Mouse (Mus musculus) midbrain, embryonic 10.5 days (tissue): ENCODE results near the gene Sh3tc1. TPM values are rescaled to one million over a fixed set of nuclear protein-coding genes. Genes with fewer than 3 reads are reported as not detected.
A peak's percentile ranks its signal among the peaks of the same experiment; 100 is the strongest.

ENCODE experiments used
- DNase-seq: peaks from one replicate; pipeline ENCODE4 v3.0.0-alpha.2; 2017; ENCODE audit warnings: low spot score
- H3K27ac ChIP-seq: fragments of 300-500 bp; sonication (generic); replicated peaks from 2 replicates; pipeline ENCODE4 v1.5.1; 2016; ENCODE audit warnings: mild to moderate bottlenecking
- H3K27me3 ChIP-seq: fragments of 300-500 bp; sonication (generic); 2 replicates; pipeline ENCODE4 v1.6.1; 2016; ENCODE audit warnings: low read depth, mild to moderate bottlenecking; ENCODE audit not compliant: poor library complexity, severe bottlenecking
- H3K36me3 ChIP-seq: fragments of 300-500 bp; sonication (generic); 2 replicates; pipeline ENCODE4 v1.6.1; 2016; ENCODE audit warnings: mild to moderate bottlenecking, moderate library complexity
- H3K4me1 ChIP-seq: fragments of 300-500 bp; sonication (generic); 2 replicates; pipeline ENCODE4 v1.6.1; 2016
- H3K4me3 ChIP-seq: fragments of 300-500 bp; sonication (generic); 2 replicates; pipeline ENCODE4 v1.5.1; 2016; ENCODE audit warnings: mild to moderate bottlenecking, moderate library complexity
- H3K9me3 ChIP-seq: fragments of 300-500 bp; sonication (generic); replicated peaks from 2 replicates; pipeline ENCODE4 v1.6.1; 2016; ENCODE audit warnings: mild to moderate bottlenecking
- WGBS: fragments of 180-500 bp; shearing (Covaris S2); methylation state at CpG from one replicate; pipeline ENCODE4 v1.1.7; 2016; 5-methylcytosine and 5-hydroxymethylcytosine counted together
- polyA plus RNA-seq: library from polyadenylated mRNA; unstranded; fragments of >200 nt; fragmentation: Nextera tagmentation; extraction: Ambion mirVana; gene quantifications from 2 replicates; pipeline ENCODE4 v1.2.1, GENCODE M21; 2016

Gene Sh3tc1
- polyA plus RNA-seq, 1 experiment from 2014 or later = 3.8 TPM

- Histone ChIP-seq H3K4me3 (no peak overlapping the region), H3K9me3 (no peaks in the 10 kb centered on the region), H3K27me3 (no peaks in the 10 kb centered on the region), H3K4me1 (peaks cover 30% of the 10 kb centered on the region), H3K36me3 (no peaks in the 10 kb centered on the region), H3K27ac (no peak overlapping the region)
- no peak for DNase-seq
- 91% methylated on average over 2 of the region's 2 CpGs for WGBS
Measured at GRCm38 (mm10) chr5:35688851-35689250, 50.9 kb downstream of the Sh3tc1 start.

DNA sequence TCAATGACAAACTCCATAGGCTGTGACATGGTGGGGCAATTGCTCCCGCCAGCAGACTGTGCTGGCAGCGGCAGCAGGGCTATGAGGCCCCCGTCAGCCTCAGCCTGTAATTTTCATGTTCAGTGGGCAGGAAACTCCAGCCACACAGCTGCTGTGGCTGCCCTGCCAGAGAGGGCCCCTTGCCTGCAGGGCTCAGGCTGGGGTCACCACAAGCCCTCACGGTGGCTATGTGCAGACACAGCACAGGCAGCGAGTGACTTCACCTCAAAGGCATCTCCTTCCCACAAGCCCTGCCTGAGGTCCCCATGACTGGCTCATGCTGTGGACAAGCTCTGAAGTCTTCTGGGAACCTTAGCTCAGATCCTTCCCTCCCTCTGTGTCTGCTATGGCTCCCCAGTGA is 52.7 kb downstream of the Sh3tc1 start:
- H3K9me3 ChIP-seq = no peaks in the 10 kb centered on the region
- WGBS = 79% methylated on average over 5 of the region's 5 CpGs
- H3K27me3 ChIP-seq = no peaks in the 10 kb centered on the region
- no peak overlapping the region for H3K4me3 ChIP-seq
- H3K36me3 ChIP-seq = no peaks in the 10 kb centered on the region
- DNase-seq = no peak
- H3K4me1 ChIP-seq = peaks cover 30% of the 10 kb centered on the region
- peak overlapping the region; percentile 63 for H3K27ac ChIP-seq

DNA sequence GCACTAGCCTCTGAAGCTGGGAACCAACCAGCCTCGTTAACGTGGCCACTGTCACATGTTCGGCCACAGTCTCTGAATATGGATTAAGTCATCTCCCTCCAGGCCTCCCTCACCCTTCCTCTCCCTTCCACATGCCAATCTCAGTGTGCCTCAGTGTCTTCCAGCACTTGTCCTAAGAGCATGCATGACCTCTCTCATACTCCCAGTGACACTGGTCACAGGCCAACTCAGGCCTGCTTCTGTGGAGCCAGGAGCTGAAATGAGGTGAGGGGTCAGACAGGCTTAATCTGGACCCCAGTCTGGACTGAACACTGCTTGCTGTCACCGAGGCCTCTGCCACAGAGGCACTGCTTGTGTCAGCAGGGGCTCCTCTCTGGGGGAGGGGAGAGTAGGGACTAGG is 53.5 kb downstream of the Sh3tc1 start:
- no peak overlapping the region for H3K4me3 ChIP-seq
- no peaks in the 10 kb centered on the region for H3K9me3 ChIP-seq
- H3K27me3 ChIP-seq = peaks cover 5% of the 10 kb centered on the region; the same call in 1 of the 2 replicates
- peaks cover 24% of the 10 kb centered on the region for H3K4me1 ChIP-seq
- DNase-seq = no peak
- H3K36me3 ChIP-seq = no peaks in the 10 kb centered on the region
- 77% methylated on average over 4 of the region's 4 CpGs for WGBS
- H3K27ac ChIP-seq = peak overlapping the region; percentile 63

DNA sequence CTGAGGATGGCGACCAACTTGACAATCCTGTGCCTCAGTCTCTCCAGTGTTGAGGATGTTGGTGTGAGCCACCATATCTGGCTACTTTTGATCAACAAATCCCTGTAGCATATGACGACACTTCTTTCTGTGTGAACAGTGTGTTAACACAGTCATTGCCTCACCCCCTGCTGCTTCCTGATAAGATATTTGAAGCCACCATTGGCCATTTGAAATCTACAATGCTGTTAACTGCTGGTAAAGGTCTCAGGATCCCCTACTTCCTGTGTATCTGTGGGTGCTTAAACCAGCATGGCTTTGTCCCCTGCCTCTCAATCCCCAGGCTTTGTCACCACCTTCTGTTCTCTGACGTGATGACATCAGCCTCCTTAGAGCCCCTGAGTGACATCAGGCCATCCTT is 54.7 kb downstream of the Sh3tc1 start:
- peaks cover 18% of the 10 kb centered on the region for H3K27me3 ChIP-seq
- H3K27ac ChIP-seq = no peak overlapping the region
- no peak overlapping the region for H3K4me3 ChIP-seq
- H3K9me3 ChIP-seq = no peaks in the 10 kb centered on the region
- peaks cover 22% of the 10 kb centered on the region for H3K4me1 ChIP-seq
- DNase-seq = no peak
- H3K36me3 ChIP-seq = no peaks in the 10 kb centered on the region
- WGBS = 71% methylated on average over 3 of the region's 3 CpGs

DNA sequence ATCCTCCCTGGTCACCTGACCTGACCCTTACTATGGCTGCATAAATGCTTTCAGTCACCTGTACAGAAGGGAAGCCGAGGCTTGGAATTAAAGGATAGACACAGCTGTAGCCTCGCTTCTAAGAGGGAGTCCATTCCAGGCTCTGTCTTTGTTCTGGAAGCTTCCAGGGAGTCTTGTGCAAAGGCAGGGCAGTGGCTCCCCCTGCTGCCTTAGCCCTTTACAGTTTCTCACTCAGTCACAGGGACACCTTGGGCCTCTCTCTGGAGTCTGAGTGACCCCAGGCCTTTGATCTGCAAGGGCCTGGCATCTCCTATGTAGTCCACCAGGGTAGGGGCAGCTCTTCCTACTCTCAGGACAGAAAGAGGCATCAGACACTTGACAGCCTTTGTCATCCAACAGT is 58.8 kb downstream of the Sh3tc1 start:
- Histone ChIP-seq H3K36me3 (no peaks in the 10 kb centered on the region), H3K9me3 (no peaks in the 10 kb centered on the region), H3K27me3 (peaks cover 52% of the 10 kb centered on the region), H3K27ac (no peak overlapping the region), H3K4me3 (no peak overlapping the region), H3K4me1 (peaks cover 10% of the 10 kb centered on the region)
- DNase-seq = no peak
- 62% methylated on average over 2 of the region's 2 CpGs for WGBS

- peaks cover 58% of the 10 kb centered on the region for H3K27me3 ChIP-seq
- no peaks in the 10 kb centered on the region for H3K36me3 ChIP-seq
- H3K4me3 ChIP-seq = peak within 1 kb of the TSS; percentile 53
- H3K4me1 ChIP-seq = peaks cover 10% of the 10 kb centered on the region
- no peaks in the 10 kb centered on the region for H3K9me3 ChIP-seq
- H3K27ac ChIP-seq = 0 out of 2 replicates have a peak within 1 kb of the TSS, but pooled peaks have one; percentile 35
- WGBS = 9% methylated on average over 42 of the region's 42 CpGs
- peak; percentile 26 for DNase-seq
Measured at GRCm38 (mm10) chr5:35679256-35680155, 60.3 kb downstream of the Sh3tc1 start, which contains the start of gene Htra3. Gene Htra3 (minus strand): TSS chr5:35679782.

DNA sequence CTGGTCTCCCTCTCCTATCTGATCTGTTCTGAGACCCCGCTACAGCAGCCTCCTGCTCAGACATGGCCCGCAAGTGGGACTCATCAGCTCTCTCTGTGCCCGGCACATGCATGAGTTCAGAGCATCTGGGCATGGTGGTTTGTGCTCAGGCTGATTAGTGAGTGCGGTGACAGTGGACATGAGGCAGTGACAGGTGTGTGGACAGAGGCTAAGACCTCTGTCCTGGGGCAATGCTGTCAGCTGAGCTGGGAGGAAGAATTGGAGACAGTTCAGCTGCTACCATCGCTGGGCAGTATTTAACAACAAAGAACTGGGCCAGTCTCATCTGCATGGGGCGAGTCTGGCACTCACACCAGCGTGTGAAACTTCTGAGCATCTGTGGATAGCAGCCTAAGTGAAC is 62.8 kb downstream of the Sh3tc1 start:
- H3K27ac ChIP-seq = no peak overlapping the region
- H3K4me1 ChIP-seq = peaks cover 26% of the 10 kb centered on the region
- WGBS = 87% methylated on average over 7 of the region's 7 CpGs
- H3K9me3 ChIP-seq = no peaks in the 10 kb centered on the region
- no peak for DNase-seq
- H3K36me3 ChIP-seq = no peaks in the 10 kb centered on the region
- peaks cover 58% of the 10 kb centered on the region for H3K27me3 ChIP-seq
- no peak overlapping the region for H3K4me3 ChIP-seq

- no peak for DNase-seq
- peaks cover 45% of the 10 kb centered on the region for H3K4me1 ChIP-seq
- H3K4me3 ChIP-seq = no peak overlapping the region
- WGBS = 80% methylated on average over 4 of the region's 4 CpGs
- H3K9me3 ChIP-seq = no peaks in the 10 kb centered on the region
- H3K36me3 ChIP-seq = no peaks in the 10 kb centered on the region
- peak overlapping the region; percentile 42; the same call in 1 of the 2 replicates for H3K27ac ChIP-seq
- H3K27me3 ChIP-seq = peaks cover 31% of the 10 kb centered on the region
Measured at GRCm38 (mm10) chr5:35674081-35674555, 65.7 kb downstream of the Sh3tc1 start.

- WGBS = 79% methylated on average over 7 of the region's 7 CpGs
- Histone ChIP-seq H3K9me3 (no peaks in the 10 kb centered on the region), H3K27me3 (peaks cover 20% of the 10 kb centered on the region), H3K4me3 (no peak overlapping the region), H3K36me3 (no peaks in the 10 kb centered on the region), H3K27ac (peak overlapping the region; percentile 49), H3K4me1 (peaks cover 38% of the 10 kb centered on the region)
- no peak for DNase-seq
Measured at GRCm38 (mm10) chr5:35673086-35673485, 66.7 kb downstream of the Sh3tc1 start.

DNA sequence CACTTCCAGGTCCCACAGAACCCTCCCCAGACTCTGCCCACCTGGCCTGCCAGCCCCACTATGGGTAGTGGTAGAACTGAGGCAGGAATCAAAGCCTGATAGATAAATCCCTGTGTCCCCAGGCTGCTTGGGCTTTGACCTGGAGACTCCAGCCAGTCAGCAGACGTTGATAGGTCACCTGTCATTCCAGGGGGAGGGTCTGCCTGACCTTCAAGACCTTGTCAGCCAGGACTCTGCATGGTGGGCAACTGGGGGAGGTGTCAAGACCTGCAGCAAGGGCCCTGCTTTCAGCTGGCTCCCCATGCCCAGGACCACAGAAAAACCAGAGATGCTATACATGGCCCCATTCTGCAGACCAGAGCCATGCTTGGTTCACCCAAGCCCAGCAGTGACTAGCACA is 67.2 kb downstream of the Sh3tc1 start:
- H3K9me3 ChIP-seq = no peaks in the 10 kb centered on the region
- H3K27me3 ChIP-seq = peaks cover 15% of the 10 kb centered on the region
- no peaks in the 10 kb centered on the region for H3K36me3 ChIP-seq
- peaks cover 38% of the 10 kb centered on the region for H3K4me1 ChIP-seq
- H3K4me3 ChIP-seq = no peak overlapping the region
- WGBS = 70% methylated on average over 1 of the region's 1 CpGs
- DNase-seq = no peak
- H3K27ac ChIP-seq = peak overlapping the region; percentile 49

- Histone ChIP-seq H3K4me3 (no peak overlapping the region), H3K9me3 (no peaks in the 10 kb centered on the region), H3K27ac (peak overlapping the region; percentile 64), H3K27me3 (peaks cover 7% of the 10 kb centered on the region; the same call in 1 of the 2 replicates), H3K36me3 (no peaks in the 10 kb centered on the region), H3K4me1 (peaks cover 38% of the 10 kb centered on the region)
- 82% methylated on average over 9 of the region's 9 CpGs for WGBS
- no peak for DNase-seq
Measured at GRCm38 (mm10) chr5:35671474-35671891, 68.3 kb downstream of the Sh3tc1 start.

- Histone ChIP-seq H3K36me3 (no peaks in the 10 kb centered on the region), H3K27me3 (peaks cover under 1% of the 10 kb centered on the region; the same call in 1 of the 2 replicates), H3K9me3 (no peaks in the 10 kb centered on the region), H3K4me3 (no peak overlapping the region), H3K27ac (peak overlapping the region; percentile 64; the same call in 1 of the 2 replicates), H3K4me1 (peaks cover 38% of the 10 kb centered on the region)
- 63% methylated on average over 6 of the region's 6 CpGs for WGBS
- no peak for DNase-seq
Measured at GRCm38 (mm10) chr5:35670412-35670801, 69.4 kb downstream of the Sh3tc1 start.
